Mouse (Mus musculus) stomach, postnatal 0 days (tissue): ENCODE data around the gene Vmn1r222.

ENCODE experiments used
- CTCF ChIP-seq: IDR thresholded peaks from 2 replicates; pipeline ENCODE4 v1.5.1; 2016; ENCODE audit warnings: antibody characterized with exemption, low read depth, mild to moderate bottlenecking, moderate library complexity
- EP300 ChIP-seq: optimal IDR thresholded peaks from 2 replicates; pipeline ENCODE3; 2016; ENCODE audit warnings: antibody characterized with exemption

DNA sequence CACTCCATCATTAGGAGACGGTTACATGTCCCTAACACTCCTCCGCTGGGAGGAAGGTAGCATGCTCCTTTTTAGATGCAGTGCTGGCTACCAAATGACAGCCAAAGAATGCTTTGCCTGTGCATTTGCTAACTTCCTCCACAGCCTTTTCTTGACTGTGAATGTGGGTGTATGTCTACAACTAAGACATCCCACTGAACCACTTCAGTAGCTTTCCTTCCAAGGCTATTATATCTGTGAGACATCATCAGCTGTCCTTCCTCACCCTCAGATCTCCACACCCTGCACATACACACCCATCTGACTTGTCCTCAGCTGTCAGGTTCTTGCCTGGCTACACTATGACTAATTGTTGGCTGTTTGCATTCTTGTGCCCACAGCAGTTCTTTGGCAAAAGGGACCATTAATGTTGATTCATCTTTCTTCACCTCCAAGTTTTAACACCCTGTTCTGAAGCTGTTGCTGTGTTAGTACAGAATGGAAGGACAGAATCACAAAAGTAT lies 22.9 kb upstream of the Vmn1r222 start:
- TF ChIP-seq CTCF (no peak), EP300 (no peak)
